22 mouse cellular contexts compared by ENCODE assay signal in the genomic region with DNA sequence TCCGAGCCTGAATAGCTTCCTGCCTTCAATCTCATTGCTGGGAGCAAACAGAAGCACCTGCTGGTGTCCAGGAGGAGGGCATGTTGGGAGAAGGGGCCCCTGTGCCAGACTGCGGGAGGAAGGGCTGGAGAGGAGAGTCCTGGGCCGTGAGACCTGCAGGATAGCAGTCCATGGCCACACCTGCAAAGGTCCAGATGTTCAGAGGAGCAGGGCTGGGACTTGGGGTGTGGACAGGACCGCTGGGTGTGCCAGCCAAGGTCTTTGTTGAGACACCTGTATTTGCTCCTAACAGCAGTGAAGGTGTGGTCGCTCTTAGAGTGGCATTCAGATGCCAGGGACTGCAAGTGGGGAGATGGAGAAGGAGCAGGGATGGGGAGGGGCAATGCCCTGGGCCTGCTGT. TPM values are rescaled to one million over a fixed set of nuclear protein-coding genes. Genes with fewer than 3 reads are reported as not detected.
DNase-seq lines count a peak whose midpoint lies in the region; ATAC-seq lines count a peak whose summit lies in the region.
"Had no signal": no experiment of that assay in that cellular context is flagged by ENCODE, and none has a peak within 500 bp of the region (broad histone marks: within the 10 kb centered on the region; RNA-seq: fewer than 3 reads in every experiment).

No protein-coding gene starts in this region.

- peak; percentile 52 for ATAC-seq in intestine, embryonic 15.5 days
- peak; percentile 70 for ATAC-seq in intestine, embryonic 16.5 days
- ATAC-seq in stomach, embryonic 15.5 days (ENCODE audit: insufficient read depth, low FRiP score, low read depth): peak; percentile 25; the same call in 1 of the 2 replicates
- ATAC-seq in hindbrain, embryonic 11.5 days (ENCODE audit: low FRiP score): no peak
- ATAC-seq: forebrain, embryonic 16.5 days had no signal

- no peaks in the 10 kb centered on the region for H3K9me3 ChIP-seq in intestine, embryonic 15.5 days
- H3K9me3 ChIP-seq in intestine, embryonic 16.5 days (ENCODE audit: control insufficient read depth, low read length): no peaks in the 10 kb centered on the region
- no peaks in the 10 kb centered on the region for H3K9me3 ChIP-seq in stomach, embryonic 15.5 days
- no peaks in the 10 kb centered on the region for H3K9me3 ChIP-seq in hindbrain, embryonic 11.5 days (ENCODE audit: control insufficient read depth, low read length)
- H3K9me3 ChIP-seq: embryonic facial prominence, embryonic 13.5 days; forebrain, embryonic 12.5 days; hindbrain, embryonic 10.5 days; hindbrain, embryonic 15.5 days had no signal

- no peaks in the 10 kb centered on the region for H3K27me3 ChIP-seq in intestine, embryonic 15.5 days (replicated peaks)
- H3K27me3 ChIP-seq in intestine, embryonic 16.5 days (replicated peaks; ENCODE audit: control insufficient read depth, insufficient read depth, low read length): no peaks in the 10 kb centered on the region
- H3K27me3 ChIP-seq in stomach, embryonic 15.5 days (replicated peaks): no peaks in the 10 kb centered on the region
- H3K27me3 ChIP-seq in hindbrain, embryonic 11.5 days (ENCODE audit: control insufficient read depth, insufficient read depth, low read length): no peaks in the 10 kb centered on the region
- H3K27me3 ChIP-seq: embryonic facial prominence, embryonic 13.5 days; forebrain, embryonic 12.5 days; hindbrain, embryonic 15.5 days had no signal

- 65% methylated on average over 5 of the region's 5 CpGs for WGBS in intestine, embryonic 15.5 days
- WGBS in intestine, embryonic 16.5 days: 43% methylated on average over 5 of the region's 5 CpGs
- WGBS in stomach, embryonic 15.5 days: 58% methylated on average over 5 of the region's 5 CpGs
- 83% methylated on average over 5 of the region's 5 CpGs for WGBS in hindbrain, embryonic 11.5 days

- peak overlapping the region; percentile 28 for H3K27ac ChIP-seq in intestine, embryonic 15.5 days
- peak overlapping the region; percentile 88 for H3K27ac ChIP-seq in intestine, embryonic 16.5 days (ENCODE audit: low read length)
- H3K27ac ChIP-seq in stomach, embryonic 15.5 days: peak overlapping the region; percentile 69; the same call in 1 of the 2 replicates
- H3K27ac ChIP-seq in hindbrain, embryonic 11.5 days (ENCODE audit: low read depth, low read length): no peak overlapping the region
- H3K27ac ChIP-seq: embryonic facial prominence, embryonic 13.5 days; forebrain, embryonic 12.5 days; gastrocnemius, adult 2 months; hindbrain, embryonic 10.5 days; hindbrain, embryonic 15.5 days had no signal

- no peaks in the 10 kb centered on the region for H3K36me3 ChIP-seq in intestine, embryonic 15.5 days
- no peaks in the 10 kb centered on the region for H3K36me3 ChIP-seq in intestine, embryonic 16.5 days (ENCODE audit: control insufficient read depth, insufficient read depth, low read length)
- no peaks in the 10 kb centered on the region for H3K36me3 ChIP-seq in stomach, embryonic 15.5 days
- H3K36me3 ChIP-seq in hindbrain, embryonic 11.5 days (ENCODE audit: control insufficient read depth, insufficient read depth, low read length): no peaks in the 10 kb centered on the region
- H3K36me3 ChIP-seq: forebrain, embryonic 12.5 days; hindbrain, embryonic 15.5 days had no signal

- peak; percentile 16 to 25 for DNase-seq in lung, adult 18-20 months
- DNase-seq in lung, postnatal 36 days: no peak
- no peak for DNase-seq in layer of hippocampus, postnatal 14 days (ENCODE audit: low spot score in 2 of 2)
- DNase-seq in hindbrain, embryonic 11.5 days (ENCODE audit: low spot score): no peak
- DNase-seq: adrenal gland, adult 2 months; adrenal gland, postnatal 25 days; cerebellum, adult 18-20 months; cerebellum, adult 9-11 months; cerebellum, postnatal 36 days; gastrocnemius, adult 2 months; gastrocnemius, postnatal 25 days; heart, postnatal 10 days had no signal

- H3K4me3 ChIP-seq in intestine, embryonic 15.5 days (replicated peaks): no peak overlapping the region
- H3K4me3 ChIP-seq in intestine, embryonic 16.5 days (ENCODE audit: low read length): no peak overlapping the region; the same call in 1 of the 2 replicates
- H3K4me3 ChIP-seq in stomach, embryonic 15.5 days (replicated peaks): no peak overlapping the region
- no peak overlapping the region for H3K4me3 ChIP-seq in hindbrain, embryonic 11.5 days (ENCODE audit: low read depth, low read length)
- H3K4me3 ChIP-seq: embryonic facial prominence, embryonic 13.5 days; forebrain, embryonic 12.5 days; gastrocnemius, adult 2 months; hindbrain, embryonic 10.5 days; hindbrain, embryonic 15.5 days had no signal

- H3K9ac ChIP-seq in intestine, embryonic 15.5 days: no peak overlapping the region
- 0 out of 2 replicates have a peak overlapping the region, but pooled peaks have one; percentile 72 for H3K9ac ChIP-seq in intestine, embryonic 16.5 days (ENCODE audit: low read depth, low read length)
- H3K9ac ChIP-seq in stomach, embryonic 15.5 days: no peak overlapping the region
- no peak overlapping the region for H3K9ac ChIP-seq in hindbrain, embryonic 11.5 days (ENCODE audit: low read depth, low read length)
- H3K9ac ChIP-seq: forebrain, embryonic 12.5 days; hindbrain, embryonic 15.5 days had no signal

- H3K4me2 ChIP-seq in intestine, embryonic 15.5 days (replicated peaks): peak overlapping the region; percentile 12; the same call in 1 of the 2 replicates
- peak overlapping the region; percentile 40 for H3K4me2 ChIP-seq in intestine, embryonic 16.5 days (ENCODE audit: low read depth, low read length)
- H3K4me2 ChIP-seq in stomach, embryonic 15.5 days: no peak overlapping the region
- no peak overlapping the region for H3K4me2 ChIP-seq in hindbrain, embryonic 11.5 days (replicated peaks; ENCODE audit: low read depth, low read length)
- H3K4me2 ChIP-seq: embryonic facial prominence, embryonic 13.5 days; forebrain, embryonic 12.5 days; hindbrain, embryonic 15.5 days had no signal

- peaks cover 24% of the 10 kb centered on the region; the same call in 1 of the 2 replicates for H3K4me1 ChIP-seq in intestine, embryonic 15.5 days (replicated peaks)
- peaks cover 32% of the 10 kb centered on the region for H3K4me1 ChIP-seq in intestine, embryonic 16.5 days (ENCODE audit: control insufficient read depth, insufficient read depth, low read length)
- peaks cover 15% of the 10 kb centered on the region; the same call in 1 of the 2 replicates for H3K4me1 ChIP-seq in stomach, embryonic 15.5 days
- H3K4me1 ChIP-seq in hindbrain, embryonic 11.5 days (replicated peaks; ENCODE audit: control insufficient read depth, insufficient read depth, low read length): no peaks in the 10 kb centered on the region
- H3K4me1 ChIP-seq: forebrain, embryonic 12.5 days; hindbrain, embryonic 15.5 days had no signal

RNA-seq across cellular contexts. Expression of a gene that starts 2.9 kb away (rescaled TPM):
- 12.3 and 14.7 TPM in 2 replicates for polyA plus RNA-seq in intestine, embryonic 15.5 days (2015; fragmentation: Nextera tagmentation; extraction: Ambion mirVana)
- polyA plus RNA-seq in intestine, embryonic 16.5 days (2015; fragmentation: Nextera tagmentation; extraction: Ambion mirVana): 13.6 and 17.9 TPM in 2 replicates
- 8.4 and 9.1 TPM in 2 replicates for polyA plus RNA-seq in stomach, embryonic 15.5 days (2015; fragmentation: Nextera tagmentation; extraction: Ambion mirVana)
- 1 to 10 TPM; 2.7 to 4.0 TPM for total RNA-seq in layer of hippocampus, postnatal 14 days (2021)
- 1.4 and 1.5 TPM in 2 replicates for polyA plus RNA-seq in hindbrain, embryonic 11.5 days (2014; fragmentation: Nextera tagmentation; extraction: Ambion mirVana)
- total RNA-seq: adrenal gland, postnatal 25 days; granulocyte monocyte progenitor cell, adult 5-6 weeks had no signal

RNA-seq across cellular contexts. Expression of a gene that starts 27.9 kb away (rescaled TPM):
- polyA plus RNA-seq in intestine, embryonic 15.5 days (2015; fragmentation: Nextera tagmentation; extraction: Ambion mirVana): 0.16 TPM in 1 of 2 replicates, not detected in the other
- polyA plus RNA-seq in intestine, embryonic 16.5 days (2015; fragmentation: Nextera tagmentation; extraction: Ambion mirVana): 0.07 TPM in 1 of 2 replicates, not detected in the other
- 0.22 and 0.28 TPM in 2 replicates for polyA plus RNA-seq in stomach, embryonic 15.5 days (2015; fragmentation: Nextera tagmentation; extraction: Ambion mirVana)
- 1 to 10 TPM in 1 of 2 experiments, under 1 TPM in 1; 0.21 to 1.0 TPM for total RNA-seq in layer of hippocampus, postnatal 14 days (2021)
- 0.26 TPM in 1 of 2 replicates, not detected in the other for polyA plus RNA-seq in hindbrain, embryonic 11.5 days (2014; fragmentation: Nextera tagmentation; extraction: Ambion mirVana)
- total RNA-seq: adrenal gland, adult 2 months; adrenal gland, postnatal 25 days; granulocyte monocyte progenitor cell, adult 5-6 weeks had no signal
- polyA plus RNA-seq: frontal cortex, adult 2 months had no signal

RNA-seq across cellular contexts. Expression of a gene that starts 45.8 kb away (rescaled TPM):
- polyA plus RNA-seq in intestine, embryonic 15.5 days (2015; fragmentation: Nextera tagmentation; extraction: Ambion mirVana): 20.2 and 21.6 TPM in 2 replicates
- polyA plus RNA-seq in intestine, embryonic 16.5 days (2015; fragmentation: Nextera tagmentation; extraction: Ambion mirVana): 27.1 and 28.3 TPM in 2 replicates
- polyA plus RNA-seq in stomach, embryonic 15.5 days (2015; fragmentation: Nextera tagmentation; extraction: Ambion mirVana): 16.6 and 18.9 TPM in 2 replicates
- 10 to 100 TPM; 18.5 to 22.3 TPM for total RNA-seq in layer of hippocampus, postnatal 14 days (2021)
- polyA plus RNA-seq in hindbrain, embryonic 11.5 days (2014; fragmentation: Nextera tagmentation; extraction: Ambion mirVana): 18.0 and 20.4 TPM in 2 replicates

RNA-seq across cellular contexts. Expression of a gene that starts 53.2 kb away (rescaled TPM):
- 0.27 and 0.35 TPM in 2 replicates for polyA plus RNA-seq in intestine, embryonic 15.5 days (2015; fragmentation: Nextera tagmentation; extraction: Ambion mirVana)
- polyA plus RNA-seq in intestine, embryonic 16.5 days (2015; fragmentation: Nextera tagmentation; extraction: Ambion mirVana): 0.29 and 0.32 TPM in 2 replicates
- polyA plus RNA-seq in stomach, embryonic 15.5 days (2015; fragmentation: Nextera tagmentation; extraction: Ambion mirVana): 0.61 and 0.65 TPM in 2 replicates
- 1 to 10 TPM; 1.3 to 1.7 TPM for total RNA-seq in layer of hippocampus, postnatal 14 days (2021)
- polyA plus RNA-seq in hindbrain, embryonic 11.5 days (2014; fragmentation: Nextera tagmentation; extraction: Ambion mirVana): 0.35 and 0.68 TPM in 2 replicates
- total RNA-seq: adrenal gland, adult 2 months; adrenal gland, postnatal 25 days had no signal
- polyA plus RNA-seq: adrenal gland, adult 2 months had no signal

RNA-seq across cellular contexts. Expression of a gene that starts 53.5 kb away (rescaled TPM):
- 44.2 and 50.1 TPM in 2 replicates for polyA plus RNA-seq in intestine, embryonic 15.5 days (2015; fragmentation: Nextera tagmentation; extraction: Ambion mirVana)
- polyA plus RNA-seq in intestine, embryonic 16.5 days (2015; fragmentation: Nextera tagmentation; extraction: Ambion mirVana): 51.2 and 56.2 TPM in 2 replicates
- polyA plus RNA-seq in stomach, embryonic 15.5 days (2015; fragmentation: Nextera tagmentation; extraction: Ambion mirVana): 47.6 and 51.4 TPM in 2 replicates
- 10 to 100 TPM; 47.6 to 47.8 TPM for total RNA-seq in layer of hippocampus, postnatal 14 days (2021)
- polyA plus RNA-seq in hindbrain, embryonic 11.5 days (2014; fragmentation: Nextera tagmentation; extraction: Ambion mirVana): 23.5 and 28.0 TPM in 2 replicates

Comparison
In these comparisons a context has a peak if more than half of its experiments do, and no peak if none do; other contexts are left out.
1. DNase-seq: peak in lung, adult 18-20 months (2 of 2); none in lung, postnatal 36 days (single experiment), layer of hippocampus, postnatal 14 days (0 of 2) and hindbrain, embryonic 11.5 days (single experiment).
2. H3K4me2 ChIP-seq: peak in intestine, embryonic 15.5 days (single experiment) and intestine, embryonic 16.5 days (single experiment); none in stomach, embryonic 15.5 days (single experiment) and hindbrain, embryonic 11.5 days (single experiment).